Mouse (Mus musculus) left cerebral cortex, adult 11 months (tissue): ENCODE measurements at regions not wholly inside any gene's neighbourhood (a gene's known extent, or its start where the extent isn't known, plus 50 kb on each side); places are given as distances from the start of the nearest gene placed in this dataset.
A peak's percentile ranks its signal among the peaks of the same experiment; 100 is the strongest.

Experiments
- DNase-seq: peaks from one replicate; pipeline ENCODE4 v3.0.0; 2022; ENCODE audit warnings: low spot score

DNA sequence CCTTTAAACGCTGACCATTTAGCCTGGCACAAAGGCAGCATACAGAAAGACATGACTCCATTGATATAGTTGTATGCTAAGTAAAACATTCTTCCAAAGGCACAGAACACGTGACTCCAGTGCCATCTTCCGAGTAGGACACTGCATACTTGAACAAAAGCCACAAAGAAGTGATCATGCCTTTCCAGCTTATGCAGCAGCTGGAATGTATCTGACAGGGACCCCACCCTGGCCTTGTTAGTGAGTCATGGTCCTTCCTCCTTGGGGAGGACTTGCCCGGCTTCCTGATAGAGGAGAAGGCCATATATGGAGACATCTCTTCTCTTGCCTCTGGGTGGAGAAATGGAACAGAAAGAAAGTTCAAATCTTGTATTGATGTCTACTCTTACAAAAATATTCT is 749.8 kb downstream of the Inhba start:
- DNase-seq: no peak

DNA sequence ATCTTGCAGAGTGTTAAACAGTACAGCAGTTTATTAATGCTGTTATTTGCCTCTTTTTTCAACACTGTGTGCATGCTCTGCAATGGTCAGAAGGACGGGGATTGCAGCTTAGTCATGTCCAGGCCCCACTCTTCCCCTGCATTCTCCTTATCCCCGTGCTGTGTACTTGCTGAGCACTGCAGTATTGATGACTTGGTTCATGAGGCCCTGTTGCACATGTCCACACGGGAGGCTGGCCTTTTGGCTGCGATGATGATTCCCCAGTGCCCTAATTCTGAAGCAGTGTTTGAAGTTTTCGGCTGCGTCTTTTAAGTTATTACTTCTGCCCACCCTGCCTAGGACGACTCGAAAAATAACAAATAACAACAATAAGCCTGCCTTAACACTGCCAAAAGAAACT is 750.7 kb downstream of the Inhba start:
- no peak for DNase-seq

DNA sequence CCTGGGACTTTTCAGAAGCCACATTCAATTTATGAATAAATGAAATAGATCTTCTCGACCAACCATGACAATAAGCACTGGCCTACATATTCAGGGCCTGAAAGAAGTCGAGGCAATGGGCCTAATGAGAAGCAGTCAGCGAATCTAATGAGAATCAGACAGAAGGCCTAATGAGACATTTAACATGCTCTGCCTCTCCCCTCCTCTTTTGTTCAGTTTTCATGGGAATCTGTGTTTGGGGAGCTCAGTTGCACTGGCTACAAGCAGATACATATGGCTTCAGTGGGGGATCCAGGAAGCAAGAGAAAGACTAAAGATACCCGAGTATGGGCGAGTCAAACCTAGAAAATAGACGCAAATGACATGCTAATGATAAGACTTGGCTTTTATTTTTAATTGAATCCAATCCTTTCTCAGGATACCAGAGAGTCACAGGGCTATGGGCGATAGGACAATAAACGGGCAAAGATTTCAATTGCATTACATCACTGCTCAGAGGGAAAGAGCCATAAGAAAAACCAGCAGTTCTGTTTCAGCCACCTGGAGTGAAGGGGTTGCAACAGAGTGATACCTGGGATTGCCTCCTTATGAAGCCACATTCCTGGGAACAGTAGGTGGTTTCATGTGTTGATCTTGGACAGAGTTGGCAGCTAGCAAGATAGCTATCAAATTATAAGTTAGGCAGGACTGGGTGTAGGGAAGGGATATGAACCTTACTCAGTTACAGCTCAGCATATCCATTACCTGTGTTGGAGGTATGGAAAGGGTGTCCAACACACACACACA is 751.3 kb downstream of the Inhba start:
- DNase-seq: no peak

DNA sequence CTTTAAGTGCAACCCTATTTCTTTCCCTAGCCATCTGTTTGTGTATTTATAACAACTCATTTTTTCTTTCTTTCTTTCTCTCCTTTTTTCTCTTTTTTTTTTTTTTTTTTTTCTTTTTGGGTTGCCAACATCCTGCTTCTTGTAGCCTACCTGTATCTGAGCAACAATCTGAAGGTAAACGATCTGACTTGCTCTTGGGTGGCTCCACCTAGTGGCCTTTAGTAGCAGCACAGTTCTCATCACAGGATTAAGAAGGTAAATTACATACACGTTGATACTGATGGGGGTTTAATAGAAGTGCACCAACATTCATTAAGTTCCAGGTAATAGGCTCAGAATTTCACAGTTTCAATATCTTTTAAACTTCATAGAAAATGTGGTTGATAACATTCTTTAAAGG is 752.1 kb downstream of the Inhba start:
- peak; percentile 34 for DNase-seq

DNA sequence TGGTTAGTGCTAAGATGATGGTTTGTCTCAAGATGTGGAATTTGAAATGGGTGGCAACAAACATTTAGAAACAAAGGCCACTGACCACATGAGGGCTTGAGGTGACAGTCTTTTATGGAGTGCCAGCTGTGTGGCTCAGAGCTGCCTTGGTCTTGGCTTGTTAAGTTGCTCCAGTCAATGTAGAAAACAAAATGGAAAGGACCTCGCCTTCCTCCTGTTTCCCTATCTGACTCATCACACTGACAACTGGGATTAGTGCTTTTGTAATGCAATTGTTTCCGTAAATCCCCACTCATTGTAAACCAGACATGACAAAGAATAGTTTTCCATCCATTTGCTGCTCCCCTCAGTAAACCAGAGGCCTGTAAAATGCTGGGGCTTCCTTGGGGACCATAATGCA is 757.8 kb downstream of the Inhba start:
- no peak for DNase-seq

DNA sequence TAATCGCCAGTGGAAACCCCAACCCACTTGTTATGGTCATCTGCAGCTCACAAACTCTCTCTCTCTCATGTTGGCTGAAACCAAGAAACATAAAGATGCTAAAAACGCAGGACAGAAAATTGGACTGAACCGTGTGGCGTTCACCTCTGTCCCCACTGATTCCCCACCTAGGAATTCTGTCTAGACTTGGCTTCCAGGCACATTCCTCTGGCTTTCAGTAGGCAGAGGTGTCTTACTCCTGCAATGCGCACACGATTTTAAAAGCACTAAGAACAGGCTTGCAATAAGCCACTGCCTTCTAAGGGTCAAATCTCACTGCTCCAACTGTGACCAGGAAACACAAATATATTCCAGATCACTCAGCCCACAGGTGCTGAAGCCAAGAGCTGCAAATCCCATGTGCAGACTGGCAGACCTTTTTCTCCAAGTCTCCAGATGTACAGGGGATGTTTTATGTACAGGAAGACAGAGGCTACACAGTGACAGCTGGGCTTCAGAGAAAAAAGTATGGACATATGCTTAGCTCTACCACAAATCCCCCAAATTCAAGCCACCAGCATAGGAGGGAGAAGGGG is 758.3 kb downstream of the Inhba start:
- DNase-seq: no peak

DNA sequence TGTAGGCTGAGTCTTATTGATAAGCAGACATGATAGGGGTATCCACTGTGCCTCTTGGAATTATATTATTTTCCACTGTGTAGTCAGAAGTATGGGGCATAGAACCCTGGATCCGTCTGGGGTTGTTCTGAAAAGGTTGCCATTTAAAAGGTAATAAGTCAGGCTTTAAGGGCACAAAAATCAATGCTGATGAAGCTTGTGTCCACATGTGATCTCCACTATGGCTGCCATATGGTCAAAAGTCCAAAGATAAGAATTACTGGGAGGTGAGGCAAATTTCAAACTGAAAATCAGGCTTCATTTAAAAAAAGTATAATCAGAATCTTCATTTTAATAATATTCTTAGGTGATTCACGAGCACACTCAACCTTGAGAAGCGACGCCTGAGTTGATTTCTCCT is 760.2 kb downstream of the Inhba start:
- no peak for DNase-seq

DNA sequence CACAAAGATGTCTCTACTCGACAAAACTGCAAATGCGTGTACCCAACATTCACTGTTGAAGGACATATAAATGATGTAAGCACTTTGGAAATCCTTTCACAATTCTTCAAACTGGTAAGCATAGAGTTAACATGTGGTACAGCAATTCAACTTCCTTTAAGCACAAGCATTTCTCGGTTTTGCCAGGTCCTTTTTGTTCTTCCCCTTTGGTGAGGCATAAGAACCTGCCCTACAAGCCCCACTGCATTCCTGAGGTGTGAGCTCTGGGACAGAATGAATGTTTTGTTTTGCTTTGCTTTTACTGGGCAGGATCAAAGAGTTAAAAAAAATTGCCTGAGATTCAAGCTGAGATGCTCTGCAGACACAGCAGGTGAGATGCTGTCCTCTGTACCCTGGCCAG is 793.9 kb downstream of the Inhba start:
- no peak for DNase-seq
